Mouse (Mus musculus) embryo, embryonic 10 days (tissue): ENCODE measurements around the gene Rtp3.

Source experiments
- DNase-seq: peaks from one replicate; pipeline ENCODE4 v3.0.0-alpha.2; 2015; ENCODE audit warnings: low spot score

The Rtp3 gene

GRCm38 (mm10) chr9:110990204-110990603, at the start of gene Rtp3:
Rtp3 (minus strand) TSS chr9:110990583.
- no peak for DNase-seq

- no peak for DNase-seq
Measured at GRCm38 (mm10) chr9:111039966-111040365, 49.6 kb upstream of the Rtp3 start.

GRCm38 (mm10) chr9:111033717-111034116, 43.3 kb upstream of the Rtp3 start:
- DNase-seq, result no peak

GRCm38 (mm10) chr9:111026791-111027190, 36.4 kb upstream of the Rtp3 start:
- no peak for DNase-seq

GRCm38 (mm10) chr9:111019022-111019421, 28.6 kb upstream of the Rtp3 start, which contains the start of gene Ltf:
Ltf (plus strand) TSS chr9:111019271.
- DNase-seq, result no peak

GRCm38 (mm10) chr9:111015658-111016057, 25.3 kb upstream of the Rtp3 start:
- no peak for DNase-seq

- DNase-seq, result no peak
Measured at GRCm38 (mm10) chr9:111012041-111012440, 21.7 kb upstream of the Rtp3 start.

GRCm38 (mm10) chr9:111011550-111011949, 21.2 kb upstream of the Rtp3 start:
- DNase-seq, result no peak

- no peak for DNase-seq
Measured at GRCm38 (mm10) chr9:111009763-111010162, 19.4 kb upstream of the Rtp3 start.

GRCm38 (mm10) chr9:111006544-111006943, 16.2 kb upstream of the Rtp3 start:
- no peak for DNase-seq

- DNase-seq, result no peak
Measured at GRCm38 (mm10) chr9:111003279-111003678, 12.9 kb upstream of the Rtp3 start.

GRCm38 (mm10) chr9:111001621-111002020, 11.2 kb upstream of the Rtp3 start:
- DNase-seq, result no peak

GRCm38 (mm10) chr9:110999856-111000255, 9.5 kb upstream of the Rtp3 start:
- no peak for DNase-seq

GRCm38 (mm10) chr9:110999056-110999455, 8.7 kb upstream of the Rtp3 start:
- DNase-seq, result no peak

- DNase-seq, result peak; percentile 92
Measured at GRCm38 (mm10) chr9:110997245-110997644, 6.9 kb upstream of the Rtp3 start.

- peak; percentile 88 for DNase-seq
Measured at GRCm38 (mm10) chr9:110994716-110995172, 4.4 kb upstream of the Rtp3 start.

- peak; percentile 46 for DNase-seq
Measured at GRCm38 (mm10) chr9:110993281-110993709, 2.9 kb upstream of the Rtp3 start.

- no peak for DNase-seq
Measured at GRCm38 (mm10) chr9:110989543-110989942, 840 bp downstream of the Rtp3 start.

GRCm38 (mm10) chr9:110989141-110989540, 1.2 kb downstream of the Rtp3 start:
- DNase-seq, result no peak

- DNase-seq, result no peak
Measured at GRCm38 (mm10) chr9:110988078-110988477, 2.3 kb downstream of the Rtp3 start.

- no peak for DNase-seq
Measured at GRCm38 (mm10) chr9:110987331-110987730, 3.1 kb downstream of the Rtp3 start.

- DNase-seq, result no peak
Measured at GRCm38 (mm10) chr9:110985951-110986350, 4.4 kb downstream of the Rtp3 start.

GRCm38 (mm10) chr9:110985541-110985940, 4.8 kb downstream of the Rtp3 start:
- no peak for DNase-seq

GRCm38 (mm10) chr9:110984096-110984495, 6.3 kb downstream of the Rtp3 start:
- no peak for DNase-seq

GRCm38 (mm10) chr9:110982351-110982750, 8.0 kb downstream of the Rtp3 start:
- no peak for DNase-seq
